Mouse (Mus musculus) embryo, embryonic 11.5 days (tissue): Measurements from ENCODE around the gene Srpk2.
"Not testable (repeated sequence)": the region's sequence is repeated elsewhere in the genome, so short reads cannot be mapped to it uniquely, and the experiment has no call there.

Experiments
- DNase-seq: peaks from one replicate; pipeline ENCODE4 v3.0.0-alpha.2; 2012; ENCODE audit warnings: low read depth, low spot score

The Srpk2 gene

GRCm38 (mm10) chr5:23615586-23616269, 68.7 kb downstream of the Srpk2 start:
- no peak for DNase-seq

- no peak for DNase-seq
Observed at GRCm38 (mm10) chr5:23612856-23613255, 71.6 kb downstream of the Srpk2 start.

GRCm38 (mm10) chr5:23604036-23604705, 80.2 kb downstream of the Srpk2 start:
- no peak for DNase-seq

- DNase-seq: no peak
Observed at GRCm38 (mm10) chr5:23599750-23600537, 84.5 kb downstream of the Srpk2 start.

- no peak for DNase-seq
Observed at GRCm38 (mm10) chr5:23599171-23599570, 85.2 kb downstream of the Srpk2 start.

- no peak for DNase-seq
Observed at GRCm38 (mm10) chr5:23598491-23598890, 85.9 kb downstream of the Srpk2 start.

GRCm38 (mm10) chr5:23597999-23598398, 86.4 kb downstream of the Srpk2 start:
- DNase-seq: no peak

- no peak for DNase-seq
Observed at GRCm38 (mm10) chr5:23597260-23597864, 87.1 kb downstream of the Srpk2 start.

GRCm38 (mm10) chr5:23596326-23596965, 88.0 kb downstream of the Srpk2 start:
- no peak for DNase-seq

- DNase-seq: not testable (repeated sequence)
Observed at GRCm38 (mm10) chr5:23590298-23590697, 94.1 kb downstream of the Srpk2 start.

- DNase-seq: no peak
Observed at GRCm38 (mm10) chr5:23587614-23588013, 96.8 kb downstream of the Srpk2 start.

- no peak for DNase-seq
Observed at GRCm38 (mm10) chr5:23586531-23587453, 97.6 kb downstream of the Srpk2 start.

- no peak for DNase-seq
Observed at GRCm38 (mm10) chr5:23581484-23582060, 102.8 kb downstream of the Srpk2 start.

GRCm38 (mm10) chr5:23579120-23579880, 105.1 kb downstream of the Srpk2 start:
- DNase-seq: no peak

- no peak for DNase-seq
Observed at GRCm38 (mm10) chr5:23578322-23578957, 106.0 kb downstream of the Srpk2 start.

- DNase-seq: no peak
Observed at GRCm38 (mm10) chr5:23577847-23578246, 106.6 kb downstream of the Srpk2 start.

- DNase-seq: no peak
Observed at GRCm38 (mm10) chr5:23576336-23577094, 107.9 kb downstream of the Srpk2 start.

- no peak for DNase-seq
Observed at GRCm38 (mm10) chr5:23573942-23574341, 110.5 kb downstream of the Srpk2 start.
